Mouse (Mus musculus) midbrain, embryonic 12.5 days (tissue): ENCODE measurements around the gene Kif16b. TPM values are rescaled to one million over a fixed set of nuclear protein-coding genes. Genes with fewer than 3 reads are reported as not detected.

Experiments used
- ATAC-seq: fragments of 200-750 bp; cut with Nextera tagmentation; 2 replicates; pipeline ENCODE4 v1.8.0; 2017; ENCODE audit warnings: low read depth, moderate TSS enrichment, moderate library complexity; ENCODE audit not compliant: low FRiP score
- H3K27ac ChIP-seq: fragments of 300-500 bp; sonication (generic); replicated peaks from 2 replicates; pipeline ENCODE4 v1.5.1; 2016; ENCODE audit warnings: mild to moderate bottlenecking
- H3K27me3 ChIP-seq: fragments of 300-500 bp; sonication (generic); 2 replicates; pipeline ENCODE4 v1.6.1; 2016; ENCODE audit warnings: mild to moderate bottlenecking
- H3K36me3 ChIP-seq: fragments of 300-500 bp; sonication (generic); 2 replicates; pipeline ENCODE4 v1.6.1; 2016
- H3K4me1 ChIP-seq: fragments of 300-500 bp; sonication (generic); 2 replicates; pipeline ENCODE4 v1.6.1; 2016
- H3K4me2 ChIP-seq: fragments of 300-500 bp; sonication (generic); replicated peaks from 2 replicates; pipeline ENCODE4 v1.6.1; 2016; ENCODE audit warnings: mild to moderate bottlenecking, moderate library complexity
- H3K4me3 ChIP-seq: fragments of 300-500 bp; sonication (generic); 2 replicates; pipeline ENCODE4 v1.5.1; 2016; ENCODE audit warnings: mild to moderate bottlenecking
- H3K9ac ChIP-seq: fragments of 300-500 bp; sonication (generic); replicated peaks from 2 replicates; pipeline ENCODE4 v1.6.1; 2016; ENCODE audit warnings: mild to moderate bottlenecking, moderate library complexity
- H3K9me3 ChIP-seq: fragments of 300-500 bp; sonication (generic); 2 replicates; pipeline ENCODE4 v1.6.1; 2016; ENCODE audit warnings: mild to moderate bottlenecking
- WGBS: fragments of 180-500 bp; shearing (Covaris S2); methylation state at CpG from one replicate; pipeline ENCODE4 v1.1.7; 2016; 5-methylcytosine and 5-hydroxymethylcytosine counted together
- polyA plus RNA-seq: library from polyadenylated mRNA; unstranded; fragments of >200 nt; fragmentation: Nextera tagmentation; extraction: Ambion mirVana; gene quantifications from 2 replicates; pipeline ENCODE4 v1.2.1, GENCODE M21; 2016

Gene Kif16b
- polyA plus RNA-seq, 1 experiment from 2014 or later: 7.3 TPM

DNA sequence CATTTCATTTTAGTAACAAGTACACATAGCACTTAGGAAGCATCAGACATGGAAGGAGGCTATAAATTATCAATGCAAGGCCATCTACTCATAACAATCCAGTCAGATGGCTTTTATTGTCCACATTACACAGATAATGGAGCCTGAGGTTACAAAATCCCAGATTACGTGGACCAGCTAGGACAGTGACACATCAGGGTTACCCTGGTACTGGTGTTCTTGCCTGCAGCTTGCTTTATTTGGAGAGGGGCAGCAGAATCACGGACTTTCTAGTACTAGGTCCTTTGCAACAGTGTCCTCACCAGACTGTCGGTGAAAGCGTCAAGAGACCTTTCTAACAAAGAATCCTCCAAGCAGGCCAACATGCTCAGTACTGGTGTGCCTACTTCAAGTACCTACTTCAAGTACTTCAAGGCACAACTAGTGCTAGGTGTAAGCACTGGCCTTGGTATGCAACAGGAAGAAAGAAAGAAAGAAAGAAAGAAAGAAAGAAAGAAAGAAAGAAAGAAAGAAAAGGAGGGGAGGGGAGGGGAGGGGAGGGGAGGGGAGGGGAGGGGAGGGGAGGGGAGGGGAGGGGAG, 213.3 kb downstream of the Kif16b start:
- H3K9ac ChIP-seq: no peak overlapping the region
- no peak overlapping the region for H3K4me3 ChIP-seq
- H3K9me3 ChIP-seq: no peaks in the 10 kb centered on the region
- no peaks in the 10 kb centered on the region for H3K27me3 ChIP-seq
- no peak overlapping the region for H3K4me2 ChIP-seq
- ATAC-seq: no peak
- H3K4me1 ChIP-seq: no peaks in the 10 kb centered on the region
- no peaks in the 10 kb centered on the region for H3K36me3 ChIP-seq
- 85% methylated on average over 4 of the region's 4 CpGs for WGBS
- no peak overlapping the region for H3K27ac ChIP-seq

DNA sequence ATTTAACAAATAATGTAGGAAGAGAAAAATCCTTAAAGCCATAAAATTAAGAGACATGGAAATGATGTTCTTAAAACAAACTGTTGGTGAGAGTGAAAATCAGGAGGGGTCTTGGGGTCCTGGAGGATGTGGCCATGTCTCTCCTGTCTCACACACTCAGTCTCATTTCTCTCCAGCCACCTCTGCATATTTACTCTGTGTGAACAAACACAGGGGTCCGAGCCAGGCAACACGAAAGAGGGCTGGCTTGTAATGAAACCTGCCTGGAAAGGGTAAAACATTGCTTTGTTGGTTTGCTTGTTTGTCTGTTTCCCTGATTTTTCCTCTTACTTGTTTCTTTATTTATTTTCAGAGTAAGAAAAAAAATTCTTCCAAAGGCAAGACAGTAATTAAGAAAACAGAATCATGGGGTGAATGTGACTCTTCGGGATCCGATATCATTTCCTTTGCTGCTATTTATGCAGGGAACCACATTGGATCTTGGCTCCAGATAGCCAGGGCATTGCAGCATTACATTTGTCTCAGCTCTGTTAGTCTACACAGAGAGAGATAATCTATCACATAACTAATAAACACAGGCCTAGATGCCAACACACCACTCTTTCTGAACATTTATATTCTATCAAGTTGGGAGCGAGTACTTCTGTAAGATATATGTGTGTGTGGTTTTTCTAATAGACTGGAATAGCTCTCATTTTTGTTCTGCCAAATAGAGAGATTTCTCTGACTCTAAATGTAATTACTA, 218.2 kb downstream of the Kif16b start:
- H3K27me3 ChIP-seq: no peaks in the 10 kb centered on the region
- ATAC-seq: no peak
- H3K36me3 ChIP-seq: no peaks in the 10 kb centered on the region
- no peaks in the 10 kb centered on the region for H3K4me1 ChIP-seq
- H3K9ac ChIP-seq: no peak overlapping the region
- WGBS: 80% methylated on average over 5 of the region's 5 CpGs
- H3K4me2 ChIP-seq: no peak overlapping the region
- H3K9me3 ChIP-seq: no peaks in the 10 kb centered on the region
- H3K4me3 ChIP-seq: no peak overlapping the region
- no peak overlapping the region for H3K27ac ChIP-seq

DNA sequence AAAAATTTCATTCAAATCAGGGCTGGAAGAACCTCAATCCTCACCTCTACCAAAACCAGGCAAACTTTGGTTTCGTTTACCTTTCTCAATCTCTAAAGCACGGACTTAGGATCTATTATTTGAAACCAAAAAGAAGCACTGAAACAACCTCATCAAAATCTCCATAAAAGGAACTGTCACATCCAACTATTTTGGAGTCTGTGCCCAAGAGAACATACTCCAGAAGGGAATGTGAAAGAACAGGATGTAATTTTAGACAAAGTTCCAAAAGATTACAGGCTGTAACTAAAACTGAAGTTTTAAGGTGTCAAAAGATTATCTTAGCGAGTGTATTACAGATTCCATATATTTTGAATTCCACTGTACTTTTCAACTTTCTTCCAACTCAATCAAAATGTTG, 232.9 kb downstream of the Kif16b start:
- Histone ChIP-seq H3K27me3 (no peaks in the 10 kb centered on the region), H3K4me1 (no peaks in the 10 kb centered on the region), H3K36me3 (no peaks in the 10 kb centered on the region), H3K9ac (no peak overlapping the region), H3K9me3 (no peaks in the 10 kb centered on the region), H3K27ac (no peak overlapping the region), H3K4me3 (no peak overlapping the region), H3K4me2 (no peak overlapping the region)
- ATAC-seq: no peak
- WGBS: 85% methylated on average over 3 of the region's 3 CpGs

DNA sequence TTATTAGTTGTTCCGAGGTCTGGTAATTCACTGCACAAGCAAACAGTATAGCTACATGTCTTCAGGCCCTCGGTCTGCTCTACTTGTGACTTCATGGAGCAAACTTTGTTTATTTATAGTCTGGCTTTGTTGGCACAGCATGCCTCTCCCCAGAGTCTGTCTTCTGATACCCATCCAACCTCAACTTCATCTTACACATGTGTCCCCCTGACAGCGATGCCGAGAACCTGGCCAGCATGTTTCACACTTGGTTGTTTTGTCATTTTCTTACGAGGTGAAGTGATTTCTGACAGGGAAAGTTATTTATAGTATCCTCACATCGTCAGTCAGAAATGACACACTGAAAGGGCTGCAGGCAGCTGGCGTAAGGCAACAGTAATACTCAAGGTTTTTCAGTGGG, 249.7 kb downstream of the Kif16b start:
- Histone ChIP-seq H3K27ac (no peak overlapping the region), H3K4me2 (no peak overlapping the region), H3K9me3 (no peaks in the 10 kb centered on the region), H3K9ac (no peak overlapping the region), H3K27me3 (no peaks in the 10 kb centered on the region), H3K4me3 (no peak overlapping the region), H3K4me1 (peaks cover 4% of the 10 kb centered on the region; the same call in 1 of the 2 replicates), H3K36me3 (no peaks in the 10 kb centered on the region)
- 83% methylated on average over 7 of the region's 7 CpGs for WGBS
- no peak for ATAC-seq

DNA sequence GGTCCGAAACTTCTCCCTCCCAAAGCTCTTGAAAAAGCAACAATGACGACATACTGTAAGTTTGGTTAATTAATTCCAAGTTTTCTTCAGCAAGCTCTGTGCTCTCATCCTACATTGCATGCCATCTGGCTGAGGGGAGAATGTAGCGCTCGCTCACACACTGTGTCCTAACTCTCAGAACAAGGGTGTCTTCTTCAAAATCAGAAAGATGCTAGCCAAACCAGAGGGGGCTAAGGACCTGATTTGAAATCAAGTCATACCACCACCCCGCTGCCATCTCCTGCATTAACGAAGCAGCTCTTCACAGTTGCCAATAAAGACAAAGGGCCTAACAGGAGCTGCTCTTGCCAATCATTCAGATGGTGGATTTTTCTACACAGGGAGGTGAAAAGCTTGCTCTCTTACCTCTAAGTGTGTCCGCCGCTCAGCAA, 253.3 kb downstream of the Kif16b start:
- no peak overlapping the region for H3K27ac ChIP-seq
- H3K4me3 ChIP-seq: no peak overlapping the region
- no peak for ATAC-seq
- H3K4me2 ChIP-seq: no peak overlapping the region
- no peaks in the 10 kb centered on the region for H3K36me3 ChIP-seq
- WGBS: 83% methylated on average over 8 of the region's 8 CpGs
- H3K27me3 ChIP-seq: no peaks in the 10 kb centered on the region; the same call in 1 of the 2 replicates
- H3K9me3 ChIP-seq: no peaks in the 10 kb centered on the region
- H3K9ac ChIP-seq: no peak overlapping the region
- peaks cover 4% of the 10 kb centered on the region; the same call in 1 of the 2 replicates for H3K4me1 ChIP-seq

DNA sequence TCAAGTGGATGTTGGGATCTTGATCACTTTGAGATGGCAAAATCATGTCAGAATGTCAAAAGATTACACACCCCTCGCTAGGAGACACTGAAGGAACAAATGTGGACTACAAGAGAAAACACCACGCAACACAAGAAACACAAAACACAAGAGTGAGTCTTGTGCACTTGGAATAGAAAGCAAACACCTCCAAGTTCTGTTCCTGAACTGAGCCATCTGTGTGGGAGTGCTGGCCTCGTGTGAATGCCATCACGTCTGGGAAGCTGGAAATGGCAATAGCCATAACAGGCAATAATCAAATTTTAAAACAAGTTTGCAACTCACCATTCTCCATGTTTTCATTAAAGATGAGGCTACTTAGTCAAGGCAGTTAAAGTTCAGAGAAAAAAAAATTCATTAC, 254.5 kb downstream of the Kif16b start:
- Histone ChIP-seq H3K27me3 (no peaks in the 10 kb centered on the region; the same call in 1 of the 2 replicates), H3K9me3 (no peaks in the 10 kb centered on the region), H3K27ac (no peak overlapping the region), H3K36me3 (no peaks in the 10 kb centered on the region), H3K9ac (no peak overlapping the region), H3K4me2 (no peak overlapping the region), H3K4me1 (peaks cover 4% of the 10 kb centered on the region; the same call in 1 of the 2 replicates), H3K4me3 (no peak overlapping the region)
- 88% methylated on average over 4 of the region's 4 CpGs for WGBS
- no peak for ATAC-seq

DNA sequence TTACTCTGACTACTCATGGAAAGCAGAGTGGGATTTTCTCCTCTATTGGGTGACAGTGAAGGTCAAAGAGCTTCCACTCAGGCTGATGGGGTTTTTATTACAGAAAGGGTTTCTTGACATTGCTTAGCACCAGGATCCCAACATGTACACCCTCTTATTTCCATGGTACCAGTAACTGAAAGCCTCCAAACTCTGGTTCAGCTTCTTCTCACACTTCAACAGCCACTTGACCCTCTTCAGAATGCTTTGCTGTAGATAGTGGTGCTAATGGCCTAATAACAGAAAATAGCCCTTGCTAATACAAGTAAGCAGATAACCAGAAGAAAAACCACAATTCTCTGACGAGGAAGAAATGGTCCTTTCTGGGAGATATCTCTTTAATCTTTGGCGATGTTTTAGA, 259.6 kb downstream of the Kif16b start:
- no peak overlapping the region for H3K27ac ChIP-seq
- no peak overlapping the region for H3K4me3 ChIP-seq
- 87% methylated on average over 2 of the region's 2 CpGs for WGBS
- H3K9me3 ChIP-seq: no peaks in the 10 kb centered on the region
- no peak overlapping the region for H3K9ac ChIP-seq
- H3K27me3 ChIP-seq: peaks cover 7% of the 10 kb centered on the region; the same call in 1 of the 2 replicates
- ATAC-seq: no peak
- H3K4me1 ChIP-seq: no peaks in the 10 kb centered on the region
- no peaks in the 10 kb centered on the region for H3K36me3 ChIP-seq
- no peak overlapping the region for H3K4me2 ChIP-seq

DNA sequence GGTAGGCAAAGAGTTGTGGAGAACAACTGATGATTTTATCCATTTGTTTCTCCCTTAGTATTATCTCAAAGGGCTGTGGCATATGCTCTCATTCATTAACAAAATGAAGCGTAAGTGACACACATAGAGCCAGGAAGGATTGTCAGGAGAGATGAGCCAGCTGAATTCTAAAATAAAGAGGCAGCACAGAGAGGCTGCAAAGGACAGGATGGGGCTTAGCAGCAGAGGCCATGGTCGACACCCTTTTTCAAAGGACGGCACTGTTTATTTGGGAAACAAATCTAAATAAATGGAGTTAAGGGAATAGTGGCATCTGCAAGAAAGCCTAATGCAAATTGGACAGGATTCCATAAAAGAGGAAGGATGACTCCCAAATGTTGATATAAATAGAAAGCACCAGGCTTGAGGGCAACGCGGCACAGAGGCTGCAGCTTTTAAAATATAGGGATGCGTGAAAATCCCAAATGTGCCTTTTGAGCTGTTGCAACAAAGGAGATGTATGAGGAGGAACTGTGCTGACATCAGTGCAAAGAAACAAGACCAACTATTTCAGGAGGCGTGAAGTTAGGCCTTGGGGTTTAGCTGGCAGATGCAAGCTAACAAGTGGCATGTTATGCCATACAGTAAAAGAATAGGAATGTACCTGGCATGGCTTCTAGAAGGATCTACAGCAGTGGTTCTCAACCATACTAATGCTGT, 265.6 kb downstream of the Kif16b start:
- peaks cover 13% of the 10 kb centered on the region; the same call in 1 of the 2 replicates for H3K4me1 ChIP-seq
- H3K9me3 ChIP-seq: no peaks in the 10 kb centered on the region
- H3K36me3 ChIP-seq: no peaks in the 10 kb centered on the region
- H3K27ac ChIP-seq: no peak overlapping the region
- peaks cover 14% of the 10 kb centered on the region; the same call in 1 of the 2 replicates for H3K27me3 ChIP-seq
- no peak overlapping the region for H3K9ac ChIP-seq
- 60% methylated on average over 7 of the region's 7 CpGs for WGBS
- no peak overlapping the region for H3K4me2 ChIP-seq
- no peak for ATAC-seq
- no peak overlapping the region for H3K4me3 ChIP-seq

DNA sequence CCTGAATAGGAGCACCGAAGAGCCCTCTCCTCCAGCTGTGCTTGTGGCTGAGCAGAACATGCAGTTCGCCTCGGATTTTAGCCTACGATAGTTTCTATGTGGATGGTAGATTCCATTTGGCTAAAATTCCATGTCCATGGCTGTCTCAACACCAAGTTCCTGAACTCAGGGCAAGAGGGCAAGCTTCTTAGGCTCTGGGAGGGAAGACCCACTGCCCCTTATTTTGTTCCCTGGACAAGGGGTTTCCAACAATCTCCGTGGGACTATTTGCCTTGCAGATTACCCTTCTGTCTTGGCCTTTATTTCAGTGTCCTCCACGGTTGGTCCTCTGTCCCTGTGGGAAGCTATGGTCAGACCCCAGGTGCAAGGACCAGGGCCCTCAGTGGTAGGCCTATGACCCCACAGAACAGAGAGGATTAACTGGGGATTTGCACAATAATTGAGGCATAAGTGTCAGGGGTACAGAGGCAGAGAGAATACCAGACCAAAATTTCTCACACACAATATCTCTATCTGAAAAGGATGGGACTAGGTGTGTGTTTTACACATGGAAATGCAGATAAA, 267.3 kb downstream of the Kif16b start:
- no peaks in the 10 kb centered on the region for H3K36me3 ChIP-seq
- no peak overlapping the region for H3K9ac ChIP-seq
- peak; percentile 86 for ATAC-seq
- no peak overlapping the region for H3K4me3 ChIP-seq
- no peak overlapping the region for H3K4me2 ChIP-seq
- 12% methylated on average over 6 of the region's 6 CpGs for WGBS
- no peak overlapping the region for H3K27ac ChIP-seq
- no peaks in the 10 kb centered on the region for H3K9me3 ChIP-seq
- H3K4me1 ChIP-seq: peaks cover 13% of the 10 kb centered on the region; the same call in 1 of the 2 replicates
- peaks cover 18% of the 10 kb centered on the region; the same call in 1 of the 2 replicates for H3K27me3 ChIP-seq

GRCm38 (mm10) chr2:142629523-142630312, 271.6 kb downstream of the Kif16b start:
- 81% methylated on average over 2 of the region's 2 CpGs for WGBS
- peaks cover 12% of the 10 kb centered on the region; the same call in 1 of the 2 replicates for H3K27me3 ChIP-seq

GRCm38 (mm10) chr2:142625756-142626155, 275.6 kb downstream of the Kif16b start:
- Histone ChIP-seq H3K36me3 (no peaks in the 10 kb centered on the region), H3K9me3 (no peaks in the 10 kb centered on the region), H3K4me1 (no peaks in the 10 kb centered on the region), H3K9ac (no peak overlapping the region), H3K27ac (no peak overlapping the region), H3K4me2 (no peak overlapping the region), H3K4me3 (no peak overlapping the region), H3K27me3 (peaks cover 9% of the 10 kb centered on the region; the same call in 1 of the 2 replicates)
- WGBS: 81% methylated on average over 4 of the region's 4 CpGs
- ATAC-seq: no peak

More at GRCm38 (mm10) chr2:142629523-142630312, 271.6 kb downstream of the Kif16b start:
- peaks cover 8% of the 10 kb centered on the region; the same call in 1 of the 2 replicates for H3K4me1 ChIP-seq
- no peaks in the 10 kb centered on the region for H3K36me3 ChIP-seq
- ATAC-seq: no peak
- no peak overlapping the region for H3K4me3 ChIP-seq
- no peaks in the 10 kb centered on the region for H3K9me3 ChIP-seq
- H3K4me2 ChIP-seq: no peak overlapping the region
- H3K27ac ChIP-seq: no peak overlapping the region
- no peak overlapping the region for H3K9ac ChIP-seq
